ENCODE assay signal across 12 mouse cellular contexts in the genomic region with DNA sequence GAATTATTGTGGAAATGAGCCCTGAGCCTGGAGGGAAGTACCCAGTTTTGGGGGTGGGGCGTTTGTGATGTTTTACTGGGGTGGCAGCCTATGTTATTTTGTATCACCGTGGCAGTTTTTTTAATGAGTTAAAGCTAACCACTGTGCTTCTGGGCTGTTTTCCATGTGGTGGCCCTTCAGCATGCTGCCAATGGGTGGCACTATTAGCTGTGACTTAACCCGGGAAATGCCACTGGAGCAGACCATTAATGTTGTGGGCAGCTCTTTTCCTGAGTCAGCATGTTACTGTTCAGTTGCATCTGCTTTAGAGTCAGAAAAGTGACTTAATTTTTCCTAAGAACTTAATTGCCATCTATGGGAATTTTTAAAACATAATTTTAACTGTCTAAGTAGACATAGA. TPM values are rescaled to one million over a fixed set of nuclear protein-coding genes. Genes with fewer than 3 reads are reported as not detected.
DNase-seq lines count a peak whose midpoint lies in the region; ATAC-seq and TF ChIP-seq lines count a peak whose summit lies in the region.
"Had no signal": no experiment of that assay in that cellular context is flagged by ENCODE, and none has a peak within 500 bp of the region (broad histone marks: within the 10 kb centered on the region; RNA-seq: fewer than 3 reads in every experiment).

No protein-coding gene starts in this region.

- no peak overlapping the region for H3K9ac ChIP-seq in forebrain, postnatal 0 days
- H3K9ac ChIP-seq in forebrain, embryonic 15.5 days (replicated peaks) = no peak overlapping the region
- H3K9ac ChIP-seq: lung, embryonic 14.5 days had no signal

- H3K27me3 ChIP-seq in forebrain, postnatal 0 days (ENCODE audit: insufficient read depth, low read length) = no peaks in the 10 kb centered on the region
- no peaks in the 10 kb centered on the region for H3K27me3 ChIP-seq in forebrain, embryonic 15.5 days
- H3K27me3 ChIP-seq in splenic B cell, adult 2 months (ENCODE audit: control insufficient read depth, insufficient read depth, low read length, poor library complexity, severe bottlenecking) = no peaks in the 10 kb centered on the region

- no peak for ATAC-seq in forebrain, postnatal 0 days
- no peak for ATAC-seq in forebrain, embryonic 15.5 days (replicated peaks)
- ATAC-seq: midbrain, embryonic 16.5 days had no signal

- WGBS in forebrain, postnatal 0 days = 68% methylated on average over 3 of the region's 3 CpGs
- WGBS in forebrain, embryonic 15.5 days = 75% methylated on average over 3 of the region's 3 CpGs

- no peak overlapping the region for H3K4me3 ChIP-seq in forebrain, postnatal 0 days (ENCODE audit: low read depth, low read length)
- H3K4me3 ChIP-seq in forebrain, embryonic 15.5 days = no peak overlapping the region

- no peak overlapping the region for H3K4me2 ChIP-seq in forebrain, postnatal 0 days (ENCODE audit: low read depth)
- H3K4me2 ChIP-seq in forebrain, embryonic 15.5 days (replicated peaks) = no peak overlapping the region
- H3K4me2 ChIP-seq: lung, embryonic 14.5 days had no signal

- H3K27ac ChIP-seq in forebrain, postnatal 0 days (ENCODE audit: low read depth, low read length) = no peak overlapping the region
- no peak overlapping the region for H3K27ac ChIP-seq in forebrain, embryonic 15.5 days (replicated peaks)

- no peaks in the 10 kb centered on the region for H3K36me3 ChIP-seq in forebrain, postnatal 0 days (ENCODE audit: insufficient read depth)
- H3K36me3 ChIP-seq in forebrain, embryonic 15.5 days = no peaks in the 10 kb centered on the region
- no peaks in the 10 kb centered on the region for H3K36me3 ChIP-seq in splenic B cell, adult 2 months (ENCODE audit: control insufficient read depth, insufficient read depth, low read length, poor library complexity, severe bottlenecking)

- H3K4me1 ChIP-seq in forebrain, postnatal 0 days (ENCODE audit: insufficient read depth) = peaks cover 22% of the 10 kb centered on the region
- H3K4me1 ChIP-seq in forebrain, embryonic 15.5 days = peaks cover 33% of the 10 kb centered on the region

- TF ChIP-seq CTCF in forebrain, postnatal 0 days (IDR thresholded peaks at IDR 0.05; ENCODE audit: low read depth) = peak; percentile 6; the same call in 1 of the 2 replicates

- DNase-seq in forebrain, postnatal 0 days = no peak
- DNase-seq in retina, postnatal 1 day = peak; percentile 28
- DNase-seq in retina, embryonic 14.5 days (ENCODE audit: low spot score) = no peak
- peak; percentile 55 for DNase-seq in induced T-regulatory cell, adult 2 months (ENCODE audit: low read depth)
- peak; percentile 25 for DNase-seq in splenic B cell, adult 2 months (ENCODE audit: low read depth, low spot score)
- no peak for DNase-seq in ovary, postnatal 14 days (ENCODE audit: low spot score)
- DNase-seq in heart, adult 18-20 months = no peak
- DNase-seq: B cell, adult 2 months; cerebellum, postnatal 25 days; lung, embryonic 14.5 days had no signal

- H3K9me3 ChIP-seq in forebrain, postnatal 0 days (ENCODE audit: low read length) = no peaks in the 10 kb centered on the region
- H3K9me3 ChIP-seq in forebrain, embryonic 15.5 days = no peaks in the 10 kb centered on the region

RNA-seq across cellular contexts. Expression of gene Lpcat1, which starts 5.5 kb away (rescaled TPM):
- 136 and 144 TPM in 2 replicates for total RNA-seq in forebrain, postnatal 0 days (2014; rRNA removed)
- 76.5 and 87.2 TPM in 2 replicates for polyA plus RNA-seq in forebrain, postnatal 0 days (2015; fragmentation: Nextera tagmentation; extraction: Ambion mirVana)
- polyA plus RNA-seq in forebrain, embryonic 15.5 days (2015; fragmentation: Nextera tagmentation; extraction: Ambion mirVana) = 61.4 and 62.1 TPM in 2 replicates
- total RNA-seq in heart, adult 18-20 months (2021) = 10 to 100 TPM in 1 of 2 experiments, 1 to 10 TPM in 1; 9.0 to 10.8 TPM

Comparison
In these comparisons a context has a peak if more than half of its experiments do, and no peak if none do; other contexts are left out.
1. DNase-seq: peak in retina, postnatal 1 day (single experiment), induced T-regulatory cell, adult 2 months (single experiment) and splenic B cell, adult 2 months (single experiment); none in forebrain, postnatal 0 days (single experiment), retina, embryonic 14.5 days (single experiment), ovary, postnatal 14 days (single experiment) and heart, adult 18-20 months (0 of 2).
2. RNA of gene Lpcat1, which starts 5.5 kb away (total RNA-seq): 136 to 144 TPM in forebrain, postnatal 0 days; 9.0 to 10.8 TPM in heart, adult 18-20 months; every median in the first group is over 10 times any median in the second.